Mouse (Mus musculus): Measurements from ENCODE around the gene Gm20422. TPM values are rescaled to one million over a fixed set of nuclear protein-coding genes. Genes with fewer than 3 reads are reported as not detected.
A peak's percentile ranks its signal among the peaks of the same experiment; 100 is the strongest.

The Gm20422 gene
- not detected in 2 replicates for polyA plus RNA-seq (2014; fragmentation: Nextera tagmentation; extraction: Ambion mirVana)

GRCm38 (mm10) chr8:69774503-69775148 is at the start of gene Gm20422:
Gm20422 (minus strand) TSS chr8:69774886.
- Histone ChIP-seq H3K36me3 (ENCODE audit: control insufficient read depth, insufficient read depth, low read length) (no peaks in the 10 kb centered on the region; the same call in 1 of the 2 replicates), H3K9me3 (ENCODE audit: control insufficient read depth, low read length) (no peaks in the 10 kb centered on the region), H3K27me3 (ENCODE audit: control insufficient read depth, insufficient read depth, low read length) (no peaks in the 10 kb centered on the region), H3K4me2 (ENCODE audit: low read length) (peak within 1 kb of the TSS; percentile 63), H3K4me1 (ENCODE audit: control insufficient read depth, insufficient read depth, low read length) (peaks cover 26% of the 10 kb centered on the region), H3K27ac (replicated peaks; ENCODE audit: low read depth, low read length) (peak within 1 kb of the TSS; percentile 100), H3K9ac (replicated peaks; ENCODE audit: low read length) (peak within 1 kb of the TSS; percentile 93), H3K4me3 (replicated peaks; ENCODE audit: low read depth, low read length) (peak within 1 kb of the TSS; percentile 74)
- WGBS: 1% methylated on average over 41 of the region's 41 CpGs
- ATAC-seq (ENCODE audit: low FRiP score, low TSS enrichment): peak; percentile 99
- DNase-seq: peak; percentile 98

- Histone ChIP-seq H3K36me3 (ENCODE audit: control insufficient read depth, insufficient read depth, low read length) (peaks cover 42% of the 10 kb centered on the region), H3K9me3 (ENCODE audit: control insufficient read depth, low read length) (no peaks in the 10 kb centered on the region), H3K27me3 (ENCODE audit: control insufficient read depth, insufficient read depth, low read length) (no peaks in the 10 kb centered on the region), H3K9ac (replicated peaks; ENCODE audit: low read length) (peak within 1 kb of the TSS; percentile 72), H3K4me3 (replicated peaks; ENCODE audit: low read depth, low read length) (peak within 1 kb of the TSS; percentile 58), H3K27ac (replicated peaks; ENCODE audit: low read depth, low read length) (peak within 1 kb of the TSS; percentile 81), H3K4me1 (ENCODE audit: control insufficient read depth, insufficient read depth, low read length) (peaks cover 31% of the 10 kb centered on the region), H3K4me2 (ENCODE audit: low read length) (peak within 1 kb of the TSS; percentile 82)
- ATAC-seq (ENCODE audit: low FRiP score, low TSS enrichment) (peak; percentile 79), DNase-seq (peak; percentile 84)
- WGBS: under 1% methylated on average over 32 of the region's 35 CpGs
These were observed 47.9 kb upstream of the Gm20422 start, which contains the start of gene Lpar2 for GRCm38 (mm10) chr8:69822386-69823191. Lpar2 (plus strand) TSS chr8:69822429.

- peaks cover 31% of the 10 kb centered on the region for H3K4me1 ChIP-seq (ENCODE audit: control insufficient read depth, insufficient read depth, low read length)
- H3K27me3 ChIP-seq (ENCODE audit: control insufficient read depth, insufficient read depth, low read length): no peaks in the 10 kb centered on the region
- no peaks in the 10 kb centered on the region for H3K9me3 ChIP-seq (ENCODE audit: control insufficient read depth, low read length)
- peak; percentile 76 for DNase-seq
- under 1% methylated on average over 15 of the region's 22 CpGs for WGBS
- H3K27ac ChIP-seq (replicated peaks; ENCODE audit: low read depth, low read length): peak overlapping the region; percentile 81
- peaks cover 43% of the 10 kb centered on the region for H3K36me3 ChIP-seq (ENCODE audit: control insufficient read depth, insufficient read depth, low read length)
- peak; percentile 66 for ATAC-seq (ENCODE audit: low FRiP score, low TSS enrichment)
- peak overlapping the region; percentile 58 for H3K4me3 ChIP-seq (replicated peaks; ENCODE audit: low read depth, low read length)
- H3K4me2 ChIP-seq (ENCODE audit: low read length): peak overlapping the region; percentile 82
- H3K9ac ChIP-seq (replicated peaks; ENCODE audit: low read length): peak overlapping the region; percentile 72
These were observed 47.3 kb upstream of the Gm20422 start for GRCm38 (mm10) chr8:69821971-69822385.

GRCm38 (mm10) chr8:69820466-69820865 is 45.8 kb upstream of the Gm20422 start:
- peaks cover 44% of the 10 kb centered on the region for H3K36me3 ChIP-seq (ENCODE audit: control insufficient read depth, insufficient read depth, low read length)
- no peaks in the 10 kb centered on the region for H3K9me3 ChIP-seq (ENCODE audit: control insufficient read depth, low read length)
- DNase-seq: no peak
- no peak overlapping the region for H3K4me2 ChIP-seq (ENCODE audit: low read length)
- H3K4me1 ChIP-seq (ENCODE audit: control insufficient read depth, insufficient read depth, low read length): peaks cover 29% of the 10 kb centered on the region
- H3K9ac ChIP-seq (replicated peaks; ENCODE audit: low read length): no peak overlapping the region
- no peak overlapping the region for H3K27ac ChIP-seq (replicated peaks; ENCODE audit: low read depth, low read length)
- 88% methylated on average over 9 of the region's 9 CpGs for WGBS
- ATAC-seq (ENCODE audit: low FRiP score, low TSS enrichment): no peak
- H3K4me3 ChIP-seq (replicated peaks; ENCODE audit: low read depth, low read length): no peak overlapping the region
- H3K27me3 ChIP-seq (ENCODE audit: control insufficient read depth, insufficient read depth, low read length): no peaks in the 10 kb centered on the region

- Histone ChIP-seq H3K27me3 (ENCODE audit: control insufficient read depth, insufficient read depth, low read length) (no peaks in the 10 kb centered on the region), H3K4me3 (replicated peaks; ENCODE audit: low read depth, low read length) (no peak overlapping the region), H3K4me1 (ENCODE audit: control insufficient read depth, insufficient read depth, low read length) (no peaks in the 10 kb centered on the region), H3K27ac (replicated peaks; ENCODE audit: low read depth, low read length) (no peak overlapping the region), H3K36me3 (ENCODE audit: control insufficient read depth, insufficient read depth, low read length) (peaks cover 78% of the 10 kb centered on the region), H3K9me3 (ENCODE audit: control insufficient read depth, low read length) (no peaks in the 10 kb centered on the region), H3K4me2 (ENCODE audit: low read length) (no peak overlapping the region), H3K9ac (replicated peaks; ENCODE audit: low read length) (no peak overlapping the region)
- no peak for DNase-seq
- ATAC-seq (ENCODE audit: low FRiP score, low TSS enrichment): no peak
- 94% methylated on average over 4 of the region's 4 CpGs for WGBS
These were observed 40.7 kb upstream of the Gm20422 start for GRCm38 (mm10) chr8:69815396-69815795.

GRCm38 (mm10) chr8:69814881-69815280 is 40.2 kb upstream of the Gm20422 start:
- H3K27ac ChIP-seq (replicated peaks; ENCODE audit: low read depth, low read length): no peak overlapping the region
- peaks cover 73% of the 10 kb centered on the region for H3K36me3 ChIP-seq (ENCODE audit: control insufficient read depth, insufficient read depth, low read length)
- H3K9ac ChIP-seq (replicated peaks; ENCODE audit: low read length): no peak overlapping the region
- H3K27me3 ChIP-seq (ENCODE audit: control insufficient read depth, insufficient read depth, low read length): no peaks in the 10 kb centered on the region
- 89% methylated on average over 2 of the region's 2 CpGs for WGBS
- no peak overlapping the region for H3K4me2 ChIP-seq (ENCODE audit: low read length)
- DNase-seq (no peak), ATAC-seq (ENCODE audit: low FRiP score, low TSS enrichment) (no peak)
- no peaks in the 10 kb centered on the region for H3K4me1 ChIP-seq (ENCODE audit: control insufficient read depth, insufficient read depth, low read length)
- H3K4me3 ChIP-seq (replicated peaks; ENCODE audit: low read depth, low read length): no peak overlapping the region
- H3K9me3 ChIP-seq (ENCODE audit: control insufficient read depth, low read length): no peaks in the 10 kb centered on the region

GRCm38 (mm10) chr8:69809820-69810219 is 35.1 kb upstream of the Gm20422 start:
- Histone ChIP-seq H3K4me2 (ENCODE audit: low read length) (peak overlapping the region; percentile 74), H3K4me3 (replicated peaks; ENCODE audit: low read depth, low read length) (peak overlapping the region; percentile 66; the same call in 1 of the 2 replicates), H3K27me3 (ENCODE audit: control insufficient read depth, insufficient read depth, low read length) (no peaks in the 10 kb centered on the region), H3K9me3 (ENCODE audit: control insufficient read depth, low read length) (no peaks in the 10 kb centered on the region), H3K9ac (replicated peaks; ENCODE audit: low read length) (no peak overlapping the region; the same call in 1 of the 2 replicates), H3K27ac (replicated peaks; ENCODE audit: low read depth, low read length) (no peak overlapping the region), H3K4me1 (ENCODE audit: control insufficient read depth, insufficient read depth, low read length) (peaks cover 6% of the 10 kb centered on the region; the same call in 1 of the 2 replicates), H3K36me3 (ENCODE audit: control insufficient read depth, insufficient read depth, low read length) (peaks cover 69% of the 10 kb centered on the region)
- ATAC-seq (ENCODE audit: low FRiP score, low TSS enrichment) (no peak), DNase-seq (no peak)
- WGBS: 72% methylated on average over 3 of the region's 3 CpGs

GRCm38 (mm10) chr8:69808864-69809403 is 34.2 kb upstream of the Gm20422 start:
- peak overlapping the region; percentile 70 for H3K27ac ChIP-seq (replicated peaks; ENCODE audit: low read depth, low read length)
- no peaks in the 10 kb centered on the region for H3K27me3 ChIP-seq (ENCODE audit: control insufficient read depth, insufficient read depth, low read length)
- H3K9ac ChIP-seq (replicated peaks; ENCODE audit: low read length): peak overlapping the region; percentile 69
- WGBS: 2% methylated on average over 23 of the region's 23 CpGs
- peaks cover 68% of the 10 kb centered on the region for H3K36me3 ChIP-seq (ENCODE audit: control insufficient read depth, insufficient read depth, low read length)
- H3K4me1 ChIP-seq (ENCODE audit: control insufficient read depth, insufficient read depth, low read length): peaks cover 6% of the 10 kb centered on the region; the same call in 1 of the 2 replicates
- peak; percentile 67 for DNase-seq
- peak overlapping the region; percentile 66 for H3K4me3 ChIP-seq (replicated peaks; ENCODE audit: low read depth, low read length)
- peak overlapping the region; percentile 74 for H3K4me2 ChIP-seq (ENCODE audit: low read length)
- H3K9me3 ChIP-seq (ENCODE audit: control insufficient read depth, low read length): no peaks in the 10 kb centered on the region
- peak; percentile 68 for ATAC-seq (ENCODE audit: low FRiP score, low TSS enrichment)
